Mouse (Mus musculus): ENCODE results near the gene Gm20388. TPM values are rescaled to one million over a fixed set of nuclear protein-coding genes. Genes with fewer than 3 reads are reported as not detected.

Gm20388 gene
- total and polyA plus RNA-seq, 2 experiments from 2014 or later, result 17.3 TPM; not detected in 1

- Histone ChIP-seq H3K9me3 (replicated peaks; ENCODE audit: control insufficient read depth, low read length) (no peaks in the 10 kb centered on the region), H3K27ac (ENCODE audit: low read depth) (no peak overlapping the region), H3K4me1 (ENCODE audit: control insufficient read depth, insufficient read depth) (0 out of 2 replicates have a peak, but pooled peaks cover 3% of the 10 kb centered on the region), H3K4me3 (ENCODE audit: low read depth, low read length) (no peak overlapping the region), H3K36me3 (replicated peaks; ENCODE audit: control insufficient read depth, insufficient read depth, low read length) (no peaks in the 10 kb centered on the region), H3K9ac (replicated peaks; ENCODE audit: low read depth, low read length) (no peak overlapping the region), H3K27me3 (ENCODE audit: control insufficient read depth, insufficient read depth, low read length) (peaks cover 11% of the 10 kb centered on the region; the same call in 1 of the 2 replicates), H3K4me2 (ENCODE audit: low read depth, low read length) (no peak overlapping the region)
- no peak for TF ChIP-seq EP300 (IDR thresholded peaks at IDR 0.05; ENCODE audit: low read depth)
- TF ChIP-seq CTCF (IDR thresholded peaks at IDR 0.05; ENCODE audit: low read depth), result no peak
- DNase-seq (ENCODE audit: low spot score) (peak; percentile 47), ATAC-seq (ENCODE audit: insufficient read depth, low read depth) (peak; percentile 30; the same call in 1 of the 2 replicates)
- WGBS, result 55% methylated on average over 11 of the region's 11 CpGs
Measured at GRCm38 (mm10) chr8:121162906-121163695, 1252.5 kb downstream of the Gm20388 start.

DNA sequence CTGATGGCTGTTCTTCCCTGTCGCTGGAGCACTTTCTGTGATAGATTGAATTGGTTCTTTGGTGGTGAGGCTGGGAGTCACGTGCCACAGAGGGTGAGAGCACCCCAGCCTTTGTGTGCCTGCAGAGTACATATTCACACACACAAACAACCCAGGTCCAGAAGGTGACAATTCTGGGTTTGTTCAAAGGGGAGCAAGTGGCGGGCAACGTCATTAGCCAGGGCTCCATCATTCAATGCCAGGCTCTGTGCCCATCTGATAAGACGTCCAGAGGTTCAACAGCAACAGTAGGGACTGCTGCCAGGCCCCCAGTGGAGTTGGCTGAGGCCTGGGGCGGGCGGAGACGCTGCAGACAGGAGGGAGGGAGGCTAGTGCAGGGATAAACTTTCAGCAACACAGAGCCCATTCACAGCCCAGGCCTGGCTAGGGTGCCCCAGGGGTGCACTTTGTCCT lies 1253.4 kb downstream of the Gm20388 start:
- Histone ChIP-seq H3K9me3 (replicated peaks; ENCODE audit: control insufficient read depth, low read length) (no peaks in the 10 kb centered on the region), H3K36me3 (replicated peaks; ENCODE audit: control insufficient read depth, insufficient read depth, low read length) (no peaks in the 10 kb centered on the region), H3K9ac (replicated peaks; ENCODE audit: low read depth, low read length) (no peak overlapping the region), H3K27me3 (ENCODE audit: control insufficient read depth, insufficient read depth, low read length) (peaks cover 8% of the 10 kb centered on the region; the same call in 1 of the 2 replicates), H3K4me2 (ENCODE audit: low read depth, low read length) (no peak overlapping the region), H3K27ac (ENCODE audit: low read depth) (no peak overlapping the region), H3K4me1 (ENCODE audit: control insufficient read depth, insufficient read depth) (0 out of 2 replicates have a peak, but pooled peaks cover 3% of the 10 kb centered on the region), H3K4me3 (ENCODE audit: low read depth, low read length) (no peak overlapping the region)
- 23% methylated on average over 8 of the region's 8 CpGs for WGBS
- TF ChIP-seq EP300 (IDR thresholded peaks at IDR 0.05; ENCODE audit: low read depth) (no peak), CTCF (IDR thresholded peaks at IDR 0.05; ENCODE audit: low read depth) (no peak)
- DNase-seq (ENCODE audit: low spot score) (peak; percentile 34), ATAC-seq (ENCODE audit: insufficient read depth, low read depth) (peak; percentile 55)

DNA sequence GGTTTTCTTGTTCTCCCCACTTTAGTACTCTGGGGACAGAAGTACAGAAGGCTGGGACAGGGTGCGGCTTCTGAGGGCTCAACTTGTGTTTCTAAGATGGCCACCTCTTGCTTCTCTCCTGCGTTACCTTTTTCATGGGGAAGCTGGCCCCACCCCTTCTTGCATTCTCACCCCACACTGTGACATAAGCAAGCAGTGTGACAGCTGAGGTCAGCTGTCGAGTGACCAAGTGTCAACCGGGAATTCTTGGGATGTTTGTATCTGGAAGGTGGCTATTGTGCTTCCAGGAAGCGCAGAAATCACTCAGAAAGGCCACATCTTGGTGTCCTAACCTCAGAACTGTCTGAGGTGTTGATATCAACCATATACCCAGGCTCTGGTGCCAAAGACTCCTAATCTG lies 1257.4 kb downstream of the Gm20388 start:
- H3K4me1 ChIP-seq (ENCODE audit: control insufficient read depth, insufficient read depth), result peaks cover 11% of the 10 kb centered on the region

GRCm38 (mm10) chr8:121170116-121170515 lies 1259.5 kb downstream of the Gm20388 start:
- no peak for TF ChIP-seq EP300 (IDR thresholded peaks at IDR 0.05; ENCODE audit: low read depth)
- TF ChIP-seq CTCF (IDR thresholded peaks at IDR 0.05; ENCODE audit: low read depth), result no peak
- Histone ChIP-seq H3K4me3 (ENCODE audit: low read depth, low read length) (no peak overlapping the region), H3K36me3 (replicated peaks; ENCODE audit: control insufficient read depth, insufficient read depth, low read length) (no peaks in the 10 kb centered on the region), H3K4me1 (ENCODE audit: control insufficient read depth, insufficient read depth) (peaks cover 8% of the 10 kb centered on the region), H3K4me2 (ENCODE audit: low read depth, low read length) (peak overlapping the region; percentile 58; the same call in 1 of the 2 replicates), H3K27me3 (ENCODE audit: control insufficient read depth, insufficient read depth, low read length) (no peaks in the 10 kb centered on the region), H3K9me3 (replicated peaks; ENCODE audit: control insufficient read depth, low read length) (no peaks in the 10 kb centered on the region), H3K9ac (replicated peaks; ENCODE audit: low read depth, low read length) (peak overlapping the region; percentile 27; the same call in 1 of the 2 replicates), H3K27ac (ENCODE audit: low read depth) (peak overlapping the region; percentile 73)
- WGBS, result 29% methylated on average over 7 of the region's 7 CpGs
- ATAC-seq (ENCODE audit: insufficient read depth, low read depth) (no peak), DNase-seq (ENCODE audit: low spot score) (no peak)

More for the DNA sequence above, 1257.4 kb downstream of the Gm20388 start:
- DNase-seq (ENCODE audit: low spot score), result no peak
- Histone ChIP-seq H3K9ac (replicated peaks; ENCODE audit: low read depth, low read length) (no peak overlapping the region), H3K4me3 (ENCODE audit: low read depth, low read length) (no peak overlapping the region), H3K27ac (ENCODE audit: low read depth) (no peak overlapping the region), H3K36me3 (replicated peaks; ENCODE audit: control insufficient read depth, insufficient read depth, low read length) (no peaks in the 10 kb centered on the region), H3K4me2 (ENCODE audit: low read depth, low read length) (no peak overlapping the region), H3K27me3 (ENCODE audit: control insufficient read depth, insufficient read depth, low read length) (no peaks in the 10 kb centered on the region), H3K9me3 (replicated peaks; ENCODE audit: control insufficient read depth, low read length) (no peaks in the 10 kb centered on the region)
- no peak for ATAC-seq (ENCODE audit: insufficient read depth, low read depth)
- TF ChIP-seq EP300 (IDR thresholded peaks at IDR 0.05; ENCODE audit: low read depth) (no peak), CTCF (IDR thresholded peaks at IDR 0.05; ENCODE audit: low read depth) (no peak)
- 49% methylated on average over 5 of the region's 5 CpGs for WGBS

GRCm38 (mm10) chr8:121170626-121171552 lies 1260.2 kb downstream of the Gm20388 start:
- peak overlapping the region; percentile 58 for H3K4me2 ChIP-seq (ENCODE audit: low read depth, low read length)
- H3K4me3 ChIP-seq (ENCODE audit: low read depth, low read length), result peak overlapping the region; percentile 21
- no peaks in the 10 kb centered on the region for H3K36me3 ChIP-seq (replicated peaks; ENCODE audit: control insufficient read depth, insufficient read depth, low read length)
- H3K27ac ChIP-seq (ENCODE audit: low read depth), result peak overlapping the region; percentile 73
- 34% methylated on average over 27 of the region's 27 CpGs for WGBS
- H3K9me3 ChIP-seq (replicated peaks; ENCODE audit: control insufficient read depth, low read length), result no peaks in the 10 kb centered on the region
- TF ChIP-seq CTCF (IDR thresholded peaks at IDR 0.05; ENCODE audit: low read depth), result 0 out of 2 replicates have a peak, but pooled peaks have one; percentile 15
- TF ChIP-seq EP300 (IDR thresholded peaks at IDR 0.05; ENCODE audit: low read depth), result no peak
- peak; percentile 52 for DNase-seq (ENCODE audit: low spot score)
- no peak overlapping the region for H3K9ac ChIP-seq (replicated peaks; ENCODE audit: low read depth, low read length)
- peak; percentile 37 for ATAC-seq (ENCODE audit: insufficient read depth, low read depth)
- no peaks in the 10 kb centered on the region for H3K27me3 ChIP-seq (ENCODE audit: control insufficient read depth, insufficient read depth, low read length)
- H3K4me1 ChIP-seq (ENCODE audit: control insufficient read depth, insufficient read depth), result peaks cover 8% of the 10 kb centered on the region
